Mouse (Mus musculus): ENCODE data around the gene Pced1a. TPM values are rescaled to one million over a fixed set of nuclear protein-coding genes. Genes with fewer than 3 reads are reported as not detected.

Gene Pced1a
- total RNA-seq, 2 experiments from 2014 or later = 23.1 to 27.9 TPM

DNA sequence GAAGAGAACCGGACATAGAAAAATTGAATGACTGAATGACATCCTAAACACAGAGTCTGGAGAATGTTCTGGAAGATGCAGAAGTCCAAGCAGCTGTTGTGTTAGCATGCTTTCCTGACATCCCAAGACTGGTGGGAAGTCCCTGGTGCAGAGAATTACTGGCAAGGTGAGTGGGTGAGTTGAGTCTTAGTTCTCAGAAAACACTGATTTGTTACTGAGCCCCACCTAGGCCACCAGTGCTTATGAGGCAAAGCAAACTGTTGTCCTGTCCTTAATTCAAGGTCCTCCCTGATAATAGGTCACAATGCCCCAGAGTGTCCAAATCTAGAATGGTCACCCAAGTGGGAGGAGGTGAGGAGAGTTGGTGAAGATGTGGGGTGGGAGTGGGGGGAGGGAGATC, 19.6 kb downstream of the Pced1a start, which contains the start of the genes Gm28372 and 1700020A23Rik:
Gene Gm28372, plus strand, starts transcription at position 301 of the 400 bp plus-strand sequence.
Gene 1700020A23Rik, plus strand, starts transcription at position 321 of the 400 bp plus-strand sequence.
- no peak for TF ChIP-seq CTCF (IDR thresholded peaks at IDR 0.05)
- intact Hi-C loops (cut with DNase I) = no loop called here
- H3K4me3 ChIP-seq = no peak within 1 kb of the TSS
- no peak for DNase-seq (ENCODE audit: extremely low spot score in 1 of 2, low spot score in 2 of 2)
- H3K27ac ChIP-seq = no peak within 1 kb of the TSS

DNA sequence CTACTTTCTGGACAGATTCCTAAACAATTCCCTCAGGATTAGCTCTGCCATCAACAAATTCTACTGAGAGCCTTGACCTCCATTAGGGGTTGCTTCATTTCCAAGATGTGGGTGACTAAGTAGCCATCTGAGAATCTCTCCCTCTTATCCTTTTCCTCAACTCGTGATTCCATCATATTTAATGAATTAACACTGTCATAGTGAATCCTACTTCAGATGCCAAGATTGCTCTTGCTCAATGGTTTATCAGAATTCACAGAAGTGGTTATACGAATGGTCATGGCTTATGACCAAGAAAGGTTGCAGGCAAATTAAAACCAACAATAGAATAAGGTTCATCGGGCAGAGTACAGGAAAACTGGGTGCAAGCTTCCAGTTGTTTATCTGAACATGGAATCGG, 22.6 kb downstream of the Pced1a start:
- intact Hi-C loops (cut with DNase I) = no loop called here
- Histone ChIP-seq H3K27ac (no peak overlapping the region), H3K4me3 (no peak overlapping the region)
- DNase-seq (ENCODE audit: extremely low spot score in 1 of 2, low spot score in 2 of 2) = no peak
- no peak for TF ChIP-seq CTCF (IDR thresholded peaks at IDR 0.05)

DNA sequence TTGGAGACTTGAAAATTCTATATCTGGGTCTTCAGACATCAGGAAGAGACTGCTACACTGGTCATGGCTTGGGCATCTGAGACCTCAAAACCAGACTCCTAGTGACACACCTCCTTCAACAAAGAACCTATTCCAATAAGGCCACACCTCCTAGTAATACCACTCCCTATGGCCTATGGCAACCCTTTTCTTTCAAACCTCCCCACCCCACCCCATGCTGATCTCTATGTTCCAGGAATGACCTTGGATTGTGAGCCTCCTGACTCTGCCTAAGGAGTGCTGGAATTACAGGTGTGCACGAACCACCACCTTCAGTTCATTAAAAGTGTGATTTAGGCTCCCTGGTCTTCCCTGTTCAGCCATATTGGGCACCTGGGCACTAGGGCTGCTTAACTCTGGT, 24.5 kb downstream of the Pced1a start:
- TF ChIP-seq CTCF (IDR thresholded peaks at IDR 0.05) = no peak
- DNase-seq (ENCODE audit: extremely low spot score in 1 of 2, low spot score in 2 of 2) = no peak
- Histone ChIP-seq H3K27ac (no peak overlapping the region), H3K4me3 (no peak overlapping the region)
- intact Hi-C loops (cut with DNase I) = no loop called here

DNA sequence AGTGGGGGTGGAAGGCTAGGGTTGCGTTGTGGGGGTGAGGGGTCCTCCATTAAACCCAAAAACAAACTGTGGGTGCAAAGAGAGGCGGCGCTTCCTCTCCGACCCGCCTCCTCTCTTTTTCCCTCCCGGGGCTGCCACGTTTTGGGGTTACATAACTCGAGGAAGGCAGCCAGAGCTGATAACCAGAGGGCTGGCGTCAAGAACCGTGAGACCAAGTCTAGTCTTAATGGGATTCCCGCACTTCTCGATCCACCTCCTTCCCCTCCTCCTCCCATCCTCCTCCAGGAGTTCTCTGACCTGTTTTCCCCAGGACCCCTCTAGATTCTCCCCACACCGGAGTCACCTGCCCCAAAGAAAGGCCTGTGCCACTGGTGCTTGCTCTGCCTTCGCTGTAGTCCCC, 26.4 kb downstream of the Pced1a start:
- Histone ChIP-seq H3K4me3 (peak overlapping the region; percentile 43), H3K27ac (no peak overlapping the region)
- no peak for TF ChIP-seq CTCF (IDR thresholded peaks at IDR 0.05)
- intact Hi-C loops (cut with DNase I) = no loop called here
- no peak for DNase-seq (ENCODE audit: extremely low spot score in 1 of 2, low spot score in 2 of 2)

DNA sequence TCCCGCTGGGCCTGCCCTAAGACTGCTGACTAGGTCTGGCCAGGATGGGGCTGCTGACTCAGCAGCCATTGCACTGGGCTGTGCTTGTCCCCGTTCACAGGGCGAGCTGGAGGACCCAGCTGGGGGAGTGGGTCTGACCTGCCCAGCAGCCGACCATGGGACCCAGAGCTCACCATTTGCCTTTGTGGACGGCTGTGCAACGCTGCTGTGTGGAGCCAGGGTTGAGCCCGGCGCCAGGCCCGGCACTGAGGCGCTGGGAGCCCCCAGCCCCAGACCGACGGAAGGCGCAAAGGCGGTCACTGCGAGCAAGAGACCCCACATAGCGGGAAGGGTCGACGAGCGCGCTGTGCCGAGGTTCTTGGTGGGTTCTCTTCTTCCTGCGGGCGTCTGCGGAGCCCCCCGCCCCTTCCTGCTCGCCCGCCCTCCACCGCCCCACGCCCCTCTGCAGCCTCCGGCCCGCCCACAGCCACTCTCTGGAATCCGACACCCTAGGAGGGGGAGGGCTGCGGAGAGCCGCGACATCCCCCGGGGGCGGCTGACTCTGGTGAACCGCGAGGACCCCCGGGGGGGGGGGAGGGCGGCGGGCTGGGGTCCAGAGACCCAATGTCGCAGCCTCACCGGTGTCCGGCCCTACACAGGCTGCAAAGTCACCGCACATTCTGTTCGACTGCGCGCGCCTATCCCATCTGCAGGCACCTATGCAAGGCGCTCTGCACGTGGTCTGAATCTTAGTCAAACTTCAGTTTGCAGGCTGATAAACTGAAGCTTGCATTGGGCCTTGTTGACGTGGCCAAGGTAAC, 27.1 kb downstream of the Pced1a start, which contains the start of gene Cpxm1:
Gene Cpxm1, minus strand, starts transcription at position 389 of the 800 bp plus-strand sequence.
- no peak within 1 kb of the TSS for H3K27ac ChIP-seq
- no peak for DNase-seq (ENCODE audit: extremely low spot score in 1 of 2, low spot score in 2 of 2)
- no peak for TF ChIP-seq CTCF (IDR thresholded peaks at IDR 0.05)
- peak within 1 kb of the TSS; percentile 43 for H3K4me3 ChIP-seq
- intact Hi-C loops (cut with DNase I) = no loop called here

DNA sequence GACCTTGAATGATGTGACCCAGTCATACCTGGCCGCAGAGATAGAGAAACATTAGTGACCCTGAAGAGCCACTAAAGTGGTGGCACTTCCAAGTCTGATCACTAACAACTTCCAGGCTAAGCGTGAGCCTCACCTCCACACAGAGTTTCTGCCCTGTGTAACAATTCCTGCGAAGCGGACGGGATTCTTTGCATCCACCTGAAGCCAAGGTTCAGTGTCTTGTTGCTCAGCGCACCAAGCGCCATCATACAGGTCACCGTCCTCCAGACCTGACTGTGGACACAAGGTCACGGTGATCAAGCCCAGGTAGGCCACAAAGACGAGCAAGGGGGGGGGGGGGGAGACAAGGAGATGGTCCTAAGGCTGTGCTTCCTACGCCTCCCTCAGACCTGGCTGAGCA, 28.8 kb downstream of the Pced1a start:
- intact Hi-C loops (cut with DNase I) = no loop called here
- no peak overlapping the region for H3K27ac ChIP-seq
- TF ChIP-seq CTCF (IDR thresholded peaks at IDR 0.05) = no peak

DNA sequence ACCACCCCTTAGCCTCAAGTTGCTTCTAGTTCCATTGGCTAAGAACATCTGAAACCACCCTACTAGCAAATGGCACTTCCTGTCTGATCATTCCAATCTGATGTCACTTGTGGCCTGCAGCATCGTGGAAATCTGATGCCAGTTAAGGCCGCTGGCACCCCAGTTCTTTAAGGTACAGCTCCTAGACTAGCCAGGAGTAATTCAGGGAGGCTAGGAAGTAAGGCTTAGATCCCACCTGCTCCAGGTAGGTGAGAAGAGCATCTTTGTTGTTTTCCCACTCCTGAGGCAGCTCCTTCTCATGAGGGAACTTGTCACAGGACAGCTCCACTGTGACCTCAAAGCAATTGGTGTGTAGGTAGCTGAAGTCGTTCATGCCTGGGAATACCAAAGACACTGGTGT, 31.7 kb downstream of the Pced1a start:
- no peak for TF ChIP-seq CTCF (IDR thresholded peaks at IDR 0.05)
- H3K4me3 ChIP-seq = no peak overlapping the region
- H3K27ac ChIP-seq = no peak overlapping the region
- DNase-seq (ENCODE audit: extremely low spot score in 1 of 2, low spot score in 2 of 2) = no peak
- intact Hi-C loops (cut with DNase I) = no loop called here

More for the DNA sequence above, 28.8 kb downstream of the Pced1a start:
- DNase-seq (ENCODE audit: extremely low spot score in 1 of 2, low spot score in 2 of 2) = no peak
- no peak overlapping the region for H3K4me3 ChIP-seq

DNA sequence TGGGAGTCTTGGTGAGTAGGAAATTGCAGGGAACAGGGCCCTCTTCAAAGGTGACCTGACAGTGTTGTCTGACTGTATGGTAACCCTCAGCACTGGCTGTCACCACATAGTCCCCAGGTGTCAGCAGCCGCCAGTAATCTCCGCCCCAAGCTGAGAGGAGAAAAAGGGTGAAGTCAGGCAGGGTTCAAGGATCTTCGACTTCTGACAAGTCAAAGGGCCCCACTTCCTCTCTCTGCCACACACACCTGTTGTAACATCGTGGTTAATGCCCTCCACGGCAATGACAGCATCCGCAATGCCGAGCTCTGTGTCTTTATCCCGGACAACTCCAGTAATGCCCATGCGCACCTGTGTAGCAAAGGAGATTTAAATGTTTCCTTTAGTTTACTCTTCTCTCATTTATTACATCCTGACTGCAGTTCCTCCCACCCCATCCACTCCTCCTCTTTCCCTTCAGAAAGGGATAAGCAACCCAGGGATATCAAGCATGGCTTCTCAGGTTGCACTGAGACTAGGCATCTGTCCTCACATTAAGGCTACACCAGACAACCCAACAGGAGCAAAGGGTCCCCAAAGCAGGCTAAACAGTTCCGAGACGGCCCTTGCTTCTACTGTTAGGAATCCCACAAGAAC, 33.4 kb downstream of the Pced1a start:
- Histone ChIP-seq H3K4me3 (no peak overlapping the region), H3K27ac (no peak overlapping the region)
- intact Hi-C loops (cut with DNase I) = no loop called here
- DNase-seq (ENCODE audit: extremely low spot score in 1 of 2, low spot score in 2 of 2) = no peak
- no peak for TF ChIP-seq CTCF (IDR thresholded peaks at IDR 0.05)

DNA sequence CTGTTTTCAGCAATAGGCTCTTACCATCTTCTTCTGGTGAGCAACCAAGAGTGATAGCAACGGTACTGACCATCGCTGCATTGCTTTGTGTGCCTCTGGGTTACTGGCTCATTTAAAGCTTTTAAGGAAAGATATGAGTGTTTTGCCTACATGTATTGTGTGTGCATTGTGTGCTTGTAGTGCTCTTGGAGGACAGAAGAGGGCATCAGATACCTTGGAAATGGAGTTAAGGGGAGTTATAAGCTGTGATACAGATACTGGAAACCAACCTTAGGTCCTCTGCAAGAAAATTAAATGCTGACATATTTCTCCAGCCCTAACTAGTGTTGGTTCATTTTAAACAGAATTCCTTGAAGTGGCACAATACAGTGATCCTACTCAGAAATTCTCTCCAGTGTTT, 35.7 kb downstream of the Pced1a start:
- no peak overlapping the region for H3K4me3 ChIP-seq
- no peak for DNase-seq (ENCODE audit: extremely low spot score in 1 of 2, low spot score in 2 of 2)
- no peak overlapping the region for H3K27ac ChIP-seq
- peak; percentile 14; the same call in 1 of the 2 replicates for TF ChIP-seq CTCF (IDR thresholded peaks at IDR 0.05)
- intact Hi-C loops (cut with DNase I) = no loop called here

DNA sequence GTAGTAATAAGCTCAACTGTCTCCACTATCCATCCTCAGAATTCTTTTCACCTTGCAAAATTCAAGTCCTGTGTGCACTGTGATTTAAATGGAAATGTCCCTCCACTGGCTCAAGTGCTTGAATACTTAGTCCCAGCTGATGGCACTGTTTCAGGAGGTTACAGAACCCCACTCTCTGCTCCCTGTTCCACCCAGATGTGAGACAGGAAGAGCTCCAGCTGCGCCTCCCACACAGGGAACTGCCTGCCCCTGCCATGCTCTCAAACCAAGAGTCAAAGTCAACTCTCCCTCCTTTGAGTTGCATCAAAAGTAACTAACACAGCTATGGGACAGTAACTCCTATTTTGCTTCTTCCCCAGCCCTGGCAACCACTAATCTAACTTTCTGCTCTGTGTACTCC, 38.3 kb downstream of the Pced1a start:
- no peak overlapping the region for H3K4me3 ChIP-seq
- no peak overlapping the region for H3K27ac ChIP-seq
- no peak for DNase-seq (ENCODE audit: extremely low spot score in 1 of 2, low spot score in 2 of 2)
- intact Hi-C loops (cut with DNase I) = no loop called here
- TF ChIP-seq CTCF (IDR thresholded peaks at IDR 0.05) = no peak

DNA sequence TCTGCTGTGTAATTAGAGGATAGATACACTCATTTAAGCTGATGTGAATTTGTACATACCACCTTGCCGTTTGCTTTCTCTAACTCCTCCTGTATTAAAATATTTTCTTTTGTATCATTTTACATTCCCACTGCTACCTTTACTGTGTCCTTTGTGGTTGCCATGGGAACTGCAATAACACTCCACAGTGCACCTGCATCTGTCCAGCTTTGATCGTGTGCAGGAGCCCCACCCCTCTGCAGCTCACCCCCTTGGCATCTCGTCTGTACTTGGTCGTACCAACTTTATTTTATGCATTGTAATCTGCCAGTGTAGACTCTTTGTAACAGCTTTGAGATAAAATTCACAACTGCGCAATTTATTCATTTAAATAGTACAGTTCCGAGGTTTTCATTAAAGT, 40.6 kb downstream of the Pced1a start:
- TF ChIP-seq CTCF (IDR thresholded peaks at IDR 0.05) = no peak
- Histone ChIP-seq H3K27ac (no peak overlapping the region), H3K4me3 (no peak overlapping the region)
- intact Hi-C loops (cut with DNase I) = no loop called here
- no peak for DNase-seq (ENCODE audit: extremely low spot score in 1 of 2, low spot score in 2 of 2)

DNA sequence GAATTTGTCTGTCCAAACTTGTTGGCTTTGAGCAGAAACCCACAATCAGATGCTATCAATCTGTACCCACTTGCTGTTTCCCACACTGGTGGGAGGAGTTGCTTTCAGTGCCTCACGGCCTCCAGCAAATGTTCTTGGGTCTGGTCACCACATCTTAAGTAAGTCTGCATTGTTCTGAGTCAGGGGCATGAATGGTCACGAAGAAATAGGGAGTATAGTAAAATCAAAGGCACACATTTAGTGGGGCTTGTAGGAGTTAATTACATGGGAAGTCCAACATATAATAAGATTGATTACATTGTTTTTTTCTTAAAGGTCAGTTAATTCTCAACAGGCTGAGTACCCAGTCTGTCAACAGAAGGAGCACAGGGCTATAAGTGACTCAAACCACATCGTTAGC, 41.3 kb downstream of the Pced1a start:
- intact Hi-C loops (cut with DNase I) = no loop called here
- TF ChIP-seq CTCF (IDR thresholded peaks at IDR 0.05) = no peak
- Histone ChIP-seq H3K27ac (no peak overlapping the region), H3K4me3 (no peak overlapping the region)
- DNase-seq (ENCODE audit: extremely low spot score in 1 of 2, low spot score in 2 of 2) = no peak
